Mouse (Mus musculus): ENCODE results near the gene Fam83f. TPM values are rescaled to one million over a fixed set of nuclear protein-coding genes. Genes with fewer than 3 reads are reported as not detected.

Gene Fam83f
- polyA plus RNA-seq, 1 experiment from 2014 or later = 6.9 TPM

- WGBS = 27% methylated on average over 18 of the region's 18 CpGs
- H3K27ac ChIP-seq (ENCODE audit: low read length) = peak overlapping the region; percentile 94
- no peaks in the 10 kb centered on the region for H3K27me3 ChIP-seq (ENCODE audit: control insufficient read depth, insufficient read depth, low read length)
- H3K36me3 ChIP-seq (ENCODE audit: control insufficient read depth, insufficient read depth, low read length) = no peaks in the 10 kb centered on the region
- no peaks in the 10 kb centered on the region for H3K9me3 ChIP-seq (ENCODE audit: control insufficient read depth, low read depth, low read length)
- no peak overlapping the region for H3K9ac ChIP-seq (replicated peaks; ENCODE audit: low read depth, low read length)
- H3K4me2 ChIP-seq (replicated peaks; ENCODE audit: low read depth, low read length) = peak overlapping the region; percentile 55
- H3K4me3 ChIP-seq (ENCODE audit: low read depth, low read length) = peak overlapping the region; percentile 21; the same call in 1 of the 2 replicates
- ATAC-seq (ENCODE audit: insufficient number of reproducible peaks, insufficient read depth, low FRiP score, low read depth) = no peak
- peaks cover 28% of the 10 kb centered on the region for H3K4me1 ChIP-seq (ENCODE audit: control insufficient read depth, insufficient read depth, low read length)
These were observed 34.3 kb downstream of the Fam83f start for GRCm38 (mm10) chr15:80705828-80706549.

GRCm38 (mm10) chr15:80706596-80706995 lies 34.9 kb downstream of the Fam83f start:
- WGBS = 17% methylated on average over 11 of the region's 11 CpGs
- Histone ChIP-seq H3K4me3 (ENCODE audit: low read depth, low read length) (peak overlapping the region; percentile 21; the same call in 1 of the 2 replicates), H3K36me3 (ENCODE audit: control insufficient read depth, insufficient read depth, low read length) (no peaks in the 10 kb centered on the region), H3K9me3 (ENCODE audit: control insufficient read depth, low read depth, low read length) (no peaks in the 10 kb centered on the region), H3K4me1 (ENCODE audit: control insufficient read depth, insufficient read depth, low read length) (peaks cover 28% of the 10 kb centered on the region), H3K27me3 (ENCODE audit: control insufficient read depth, insufficient read depth, low read length) (no peaks in the 10 kb centered on the region), H3K9ac (replicated peaks; ENCODE audit: low read depth, low read length) (no peak overlapping the region), H3K27ac (ENCODE audit: low read length) (peak overlapping the region; percentile 94), H3K4me2 (replicated peaks; ENCODE audit: low read depth, low read length) (peak overlapping the region; percentile 55)
- no peak for ATAC-seq (ENCODE audit: insufficient number of reproducible peaks, insufficient read depth, low FRiP score, low read depth)

- no peak overlapping the region for H3K4me3 ChIP-seq (ENCODE audit: low read depth, low read length)
- no peaks in the 10 kb centered on the region for H3K9me3 ChIP-seq (ENCODE audit: control insufficient read depth, low read depth, low read length)
- H3K4me1 ChIP-seq (ENCODE audit: control insufficient read depth, insufficient read depth, low read length) = peaks cover 28% of the 10 kb centered on the region
- peak overlapping the region; percentile 55; the same call in 1 of the 2 replicates for H3K4me2 ChIP-seq (replicated peaks; ENCODE audit: low read depth, low read length)
- ATAC-seq (ENCODE audit: insufficient number of reproducible peaks, insufficient read depth, low FRiP score, low read depth) = 0 out of 2 replicates have a peak, but pooled peaks have one; percentile 3
- no peaks in the 10 kb centered on the region for H3K27me3 ChIP-seq (ENCODE audit: control insufficient read depth, insufficient read depth, low read length)
- H3K27ac ChIP-seq (ENCODE audit: low read length) = peak overlapping the region; percentile 94
- WGBS = 29% methylated on average over 8 of the region's 8 CpGs
- H3K9ac ChIP-seq (replicated peaks; ENCODE audit: low read depth, low read length) = no peak overlapping the region
- no peaks in the 10 kb centered on the region for H3K36me3 ChIP-seq (ENCODE audit: control insufficient read depth, insufficient read depth, low read length)
These were observed 35.4 kb downstream of the Fam83f start for GRCm38 (mm10) chr15:80707088-80707487.

GRCm38 (mm10) chr15:80709593-80709992 lies 37.9 kb downstream of the Fam83f start:
- Histone ChIP-seq H3K4me3 (ENCODE audit: low read depth, low read length) (no peak overlapping the region), H3K9ac (replicated peaks; ENCODE audit: low read depth, low read length) (no peak overlapping the region), H3K27ac (ENCODE audit: low read length) (peak overlapping the region; percentile 85; the same call in 1 of the 2 replicates), H3K4me1 (ENCODE audit: control insufficient read depth, insufficient read depth, low read length) (peaks cover 28% of the 10 kb centered on the region), H3K9me3 (ENCODE audit: control insufficient read depth, low read depth, low read length) (no peaks in the 10 kb centered on the region), H3K27me3 (ENCODE audit: control insufficient read depth, insufficient read depth, low read length) (no peaks in the 10 kb centered on the region), H3K4me2 (replicated peaks; ENCODE audit: low read depth, low read length) (no peak overlapping the region), H3K36me3 (ENCODE audit: control insufficient read depth, insufficient read depth, low read length) (no peaks in the 10 kb centered on the region)
- ATAC-seq (ENCODE audit: insufficient number of reproducible peaks, insufficient read depth, low FRiP score, low read depth) = no peak
- WGBS = 37% methylated on average over 6 of the region's 6 CpGs

- H3K27ac ChIP-seq (ENCODE audit: low read length) = peak overlapping the region; percentile 85; the same call in 1 of the 2 replicates
- H3K4me1 ChIP-seq (ENCODE audit: control insufficient read depth, insufficient read depth, low read length) = peaks cover 28% of the 10 kb centered on the region
- WGBS = 13% methylated on average over 5 of the region's 5 CpGs
- no peak for ATAC-seq (ENCODE audit: insufficient number of reproducible peaks, insufficient read depth, low FRiP score, low read depth)
- no peak overlapping the region for H3K9ac ChIP-seq (replicated peaks; ENCODE audit: low read depth, low read length)
- H3K36me3 ChIP-seq (ENCODE audit: control insufficient read depth, insufficient read depth, low read length) = no peaks in the 10 kb centered on the region
- H3K27me3 ChIP-seq (ENCODE audit: control insufficient read depth, insufficient read depth, low read length) = no peaks in the 10 kb centered on the region
- no peaks in the 10 kb centered on the region for H3K9me3 ChIP-seq (ENCODE audit: control insufficient read depth, low read depth, low read length)
- H3K4me3 ChIP-seq (ENCODE audit: low read depth, low read length) = peak overlapping the region; percentile 94
- peak overlapping the region; percentile 39 for H3K4me2 ChIP-seq (replicated peaks; ENCODE audit: low read depth, low read length)
These were observed 38.6 kb downstream of the Fam83f start for GRCm38 (mm10) chr15:80710257-80710607.

- H3K9me3 ChIP-seq (ENCODE audit: control insufficient read depth, low read depth, low read length) = no peaks in the 10 kb centered on the region
- H3K4me2 ChIP-seq (replicated peaks; ENCODE audit: low read depth, low read length) = peak within 1 kb of the TSS; percentile 83
- no peaks in the 10 kb centered on the region for H3K27me3 ChIP-seq (ENCODE audit: control insufficient read depth, insufficient read depth, low read length)
- H3K27ac ChIP-seq (ENCODE audit: low read length) = peak within 1 kb of the TSS; percentile 85
- H3K4me1 ChIP-seq (ENCODE audit: control insufficient read depth, insufficient read depth, low read length) = peaks cover 25% of the 10 kb centered on the region
- ATAC-seq (ENCODE audit: insufficient number of reproducible peaks, insufficient read depth, low FRiP score, low read depth) = peak; percentile 94
- H3K9ac ChIP-seq (replicated peaks; ENCODE audit: low read depth, low read length) = peak within 1 kb of the TSS; percentile 85
- H3K36me3 ChIP-seq (ENCODE audit: control insufficient read depth, insufficient read depth, low read length) = no peaks in the 10 kb centered on the region
- peak within 1 kb of the TSS; percentile 94 for H3K4me3 ChIP-seq (ENCODE audit: low read depth, low read length)
- under 1% methylated on average over 39 of the region's 39 CpGs for WGBS
These were observed 39.1 kb downstream of the Fam83f start, which contains the start of gene Tnrc6b for GRCm38 (mm10) chr15:80710608-80711363. Tnrc6b (plus strand) TSS chr15:80711313.

- Histone ChIP-seq H3K4me2 (replicated peaks; ENCODE audit: low read depth, low read length) (peak overlapping the region; percentile 83), H3K27ac (ENCODE audit: low read length) (peak overlapping the region; percentile 84), H3K27me3 (ENCODE audit: control insufficient read depth, insufficient read depth, low read length) (no peaks in the 10 kb centered on the region), H3K9me3 (ENCODE audit: control insufficient read depth, low read depth, low read length) (no peaks in the 10 kb centered on the region), H3K36me3 (ENCODE audit: control insufficient read depth, insufficient read depth, low read length) (no peaks in the 10 kb centered on the region), H3K4me3 (ENCODE audit: low read depth, low read length) (peak overlapping the region; percentile 94), H3K9ac (replicated peaks; ENCODE audit: low read depth, low read length) (peak overlapping the region; percentile 85), H3K4me1 (ENCODE audit: control insufficient read depth, insufficient read depth, low read length) (peaks cover 17% of the 10 kb centered on the region)
- WGBS = under 1% methylated on average over 102 of the region's 106 CpGs
- peak; percentile 11; the same call in 1 of the 2 replicates for ATAC-seq (ENCODE audit: insufficient number of reproducible peaks, insufficient read depth, low FRiP score, low read depth)
These were observed 39.9 kb downstream of the Fam83f start for GRCm38 (mm10) chr15:80711401-80712151.

- H3K36me3 ChIP-seq (ENCODE audit: control insufficient read depth, insufficient read depth, low read length) = no peaks in the 10 kb centered on the region
- ATAC-seq (ENCODE audit: insufficient number of reproducible peaks, insufficient read depth, low FRiP score, low read depth) = no peak
- no peaks in the 10 kb centered on the region for H3K27me3 ChIP-seq (ENCODE audit: control insufficient read depth, insufficient read depth, low read length)
- H3K4me1 ChIP-seq (ENCODE audit: control insufficient read depth, insufficient read depth, low read length) = no peaks in the 10 kb centered on the region; the same call in 1 of the 2 replicates
- H3K27ac ChIP-seq (ENCODE audit: low read length) = no peak overlapping the region
- no peak overlapping the region for H3K9ac ChIP-seq (replicated peaks; ENCODE audit: low read depth, low read length)
- no peaks in the 10 kb centered on the region for H3K9me3 ChIP-seq (ENCODE audit: control insufficient read depth, low read depth, low read length)
- 62% methylated on average over 4 of the region's 4 CpGs for WGBS
- H3K4me2 ChIP-seq (replicated peaks; ENCODE audit: low read depth, low read length) = no peak overlapping the region
- no peak overlapping the region for H3K4me3 ChIP-seq (ENCODE audit: low read depth, low read length)
These were observed 42.7 kb downstream of the Fam83f start for GRCm38 (mm10) chr15:80714299-80714698.
